Mouse (Mus musculus) stomach, postnatal 0 days (tissue): ENCODE measurements at regions not wholly inside any gene's neighbourhood (a gene's known extent, or its start where the extent isn't known, plus 50 kb on each side); places are given as distances from the start of the nearest gene placed in this dataset.

Experiments
- ATAC-seq: fragments of 200-750 bp; cut with Nextera tagmentation; 2 replicates; pipeline ENCODE4 v1.8.0; 2017; ENCODE audit not compliant: low FRiP score, low TSS enrichment
- DNase-seq: peaks from one replicate; pipeline ENCODE4 v3.0.0-alpha.2; 2016; ENCODE audit warnings: low spot score
- H3K27ac ChIP-seq: fragments of 300-500 bp; sonication (generic); replicated peaks from 2 replicates; pipeline ENCODE4 v1.5.1; 2014; ENCODE audit warnings: mild to moderate bottlenecking, control low read depth
- H3K27me3 ChIP-seq: fragments of 300-500 bp; sonication (generic); 2 replicates; pipeline ENCODE4 v1.6.1; 2014; ENCODE audit warnings: low read length; ENCODE audit not compliant: control insufficient read depth, insufficient read depth
- H3K36me3 ChIP-seq: fragments of 300-500 bp; sonication (generic); 2 replicates; pipeline ENCODE4 v1.6.1; 2014; ENCODE audit warnings: low read length, mixed read lengths; ENCODE audit not compliant: control insufficient read depth, insufficient read depth
- H3K4me1 ChIP-seq: fragments of 300-500 bp; sonication (generic); replicated peaks from 2 replicates; pipeline ENCODE4 v1.6.1; 2014; ENCODE audit warnings: antibody characterized with exemption; ENCODE audit not compliant: control insufficient read depth, insufficient read depth
- H3K4me2 ChIP-seq: fragments of 300-500 bp; sonication (generic); replicated peaks from 2 replicates; pipeline ENCODE4 v1.6.1; 2014; ENCODE audit warnings: low read depth, mild to moderate bottlenecking, control low read depth, moderate library complexity
- H3K4me3 ChIP-seq: fragments of 300-500 bp; sonication (generic); 2 replicates; pipeline ENCODE4 v1.5.1; 2014; ENCODE audit warnings: low read depth, low read length, control low read depth
- H3K9ac ChIP-seq: fragments of 300-500 bp; sonication (generic); 2 replicates; pipeline ENCODE4 v1.6.1; 2014; ENCODE audit warnings: mild to moderate bottlenecking, low read length, control low read depth, mixed read lengths
- H3K9me3 ChIP-seq: fragments of 300-500 bp; sonication (generic); 2 replicates; pipeline ENCODE4 v1.6.1; 2016; ENCODE audit warnings: low read length; ENCODE audit not compliant: control insufficient read depth
- CTCF ChIP-seq: IDR thresholded peaks from 2 replicates; pipeline ENCODE4 v1.5.1; 2016; ENCODE audit warnings: antibody characterized with exemption, low read depth, mild to moderate bottlenecking, moderate library complexity
- EP300 ChIP-seq: optimal IDR thresholded peaks from 2 replicates; pipeline ENCODE3; 2016; ENCODE audit warnings: antibody characterized with exemption
- WGBS: fragments of 180-500 bp; shearing (Covaris S2); extraction: QIAGEN DNeasy Blood & Tissue Kit; methylation state at CpG from one replicate; pipeline ENCODE4 v1.1.7; 2014; 5-methylcytosine and 5-hydroxymethylcytosine counted together

- H3K9ac ChIP-seq, result no peak overlapping the region
- no peak overlapping the region for H3K4me2 ChIP-seq
- no peak for ATAC-seq
- no peak overlapping the region for H3K4me3 ChIP-seq
- no peaks in the 10 kb centered on the region for H3K36me3 ChIP-seq
- WGBS, result 72% methylated on average over 2 of the region's 2 CpGs
- H3K4me1 ChIP-seq, result no peaks in the 10 kb centered on the region
- no peaks in the 10 kb centered on the region for H3K9me3 ChIP-seq
- no peak overlapping the region for H3K27ac ChIP-seq
- TF ChIP-seq CTCF, result no peak
- no peaks in the 10 kb centered on the region for H3K27me3 ChIP-seq
- DNase-seq, result no peak
These were observed 753.9 kb upstream of the Lrrc4c start for GRCm38 (mm10) chr2:95564089-95564488.

DNA sequence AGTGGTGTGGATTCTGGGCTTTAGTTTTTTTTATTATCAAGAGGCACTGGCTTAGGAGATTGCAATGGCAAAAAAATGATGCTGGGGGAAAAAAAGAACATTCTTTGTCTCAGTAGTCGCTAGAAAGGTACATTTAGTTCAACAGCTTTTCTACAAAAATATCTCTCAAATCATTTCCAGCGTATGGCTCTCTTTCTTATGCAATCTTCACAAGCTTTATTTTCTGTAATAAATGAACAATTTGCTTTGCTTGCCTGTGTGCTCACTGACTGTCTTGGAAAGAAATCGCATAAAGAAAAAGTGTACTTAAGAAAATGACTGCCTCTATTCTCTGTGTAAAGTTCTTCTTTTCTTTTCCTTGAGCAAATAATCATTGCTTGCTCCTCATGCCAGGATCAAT, 742.1 kb upstream of the Lrrc4c start:
- no peak for DNase-seq
- 63% methylated on average over 3 of the region's 3 CpGs for WGBS
- no peak overlapping the region for H3K4me3 ChIP-seq

DNA sequence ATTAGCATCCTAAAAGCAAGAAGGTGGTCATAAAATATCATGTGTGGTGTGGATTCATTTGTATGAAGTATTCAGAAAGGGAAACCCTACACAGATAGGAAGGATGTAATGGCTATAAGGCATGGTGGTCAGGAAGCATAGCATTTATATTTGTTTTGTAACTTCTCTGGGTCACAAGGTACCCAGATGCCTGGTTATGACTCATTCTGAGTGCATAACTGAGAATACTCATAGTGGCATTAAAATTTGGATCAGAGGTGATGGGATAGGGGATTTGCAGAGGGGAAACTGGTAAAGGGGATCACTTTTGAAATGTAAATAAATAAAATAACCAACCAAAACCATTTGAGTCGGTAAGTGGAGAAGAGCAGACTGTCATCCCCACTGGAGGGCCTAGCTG, 738.8 kb upstream of the Lrrc4c start:
- no peaks in the 10 kb centered on the region for H3K27me3 ChIP-seq
- H3K9me3 ChIP-seq, result no peaks in the 10 kb centered on the region
- WGBS, result 83% methylated on average over 1 of the region's 1 CpGs
- H3K4me3 ChIP-seq, result no peak overlapping the region
- no peak overlapping the region for H3K27ac ChIP-seq
- H3K4me1 ChIP-seq, result no peaks in the 10 kb centered on the region
- no peak overlapping the region for H3K9ac ChIP-seq
- TF ChIP-seq CTCF (no peak), EP300 (no peak)
- no peak for ATAC-seq
- H3K4me2 ChIP-seq, result no peak overlapping the region
- no peak for DNase-seq
- no peaks in the 10 kb centered on the region for H3K36me3 ChIP-seq

More for the DNA sequence above, 742.1 kb upstream of the Lrrc4c start:
- H3K27me3 ChIP-seq, result no peaks in the 10 kb centered on the region
- H3K9me3 ChIP-seq, result no peaks in the 10 kb centered on the region
- H3K27ac ChIP-seq, result no peak overlapping the region
- H3K4me2 ChIP-seq, result no peak overlapping the region
- no peak for ATAC-seq
- no peak overlapping the region for H3K9ac ChIP-seq
- H3K36me3 ChIP-seq, result no peaks in the 10 kb centered on the region
- H3K4me1 ChIP-seq, result no peaks in the 10 kb centered on the region
- TF ChIP-seq CTCF (no peak), EP300 (no peak)

DNA sequence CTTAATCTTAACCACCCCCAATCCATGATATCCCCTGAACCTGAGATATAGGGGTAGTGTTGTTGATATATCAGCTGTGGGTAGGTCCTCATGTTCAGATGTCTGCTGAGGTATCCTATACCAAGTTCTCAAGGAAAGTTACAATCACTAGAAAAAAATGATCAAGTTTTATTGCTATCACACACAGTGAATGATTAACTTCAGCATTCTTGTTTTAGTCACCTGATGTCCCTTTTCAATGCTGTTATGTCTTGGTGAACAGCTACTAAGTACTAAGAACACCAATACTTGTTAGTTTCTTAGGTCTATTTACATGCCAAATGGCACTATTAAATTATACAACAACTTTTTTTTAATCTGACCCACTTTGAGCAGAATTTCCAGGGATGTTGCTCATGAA, 732.0 kb upstream of the Lrrc4c start:
- no peak for DNase-seq
- Histone ChIP-seq H3K9me3 (no peaks in the 10 kb centered on the region), H3K4me2 (no peak overlapping the region), H3K27me3 (no peaks in the 10 kb centered on the region), H3K9ac (no peak overlapping the region), H3K36me3 (no peaks in the 10 kb centered on the region), H3K27ac (no peak overlapping the region), H3K4me3 (no peak overlapping the region), H3K4me1 (no peaks in the 10 kb centered on the region)
- ATAC-seq, result no peak
- TF ChIP-seq EP300 (no peak), CTCF (no peak)

GRCm38 (mm10) chr2:95587044-95587443, 730.9 kb upstream of the Lrrc4c start:
- TF ChIP-seq EP300, result no peak
- TF ChIP-seq CTCF, result no peak
- no peak for ATAC-seq

DNA sequence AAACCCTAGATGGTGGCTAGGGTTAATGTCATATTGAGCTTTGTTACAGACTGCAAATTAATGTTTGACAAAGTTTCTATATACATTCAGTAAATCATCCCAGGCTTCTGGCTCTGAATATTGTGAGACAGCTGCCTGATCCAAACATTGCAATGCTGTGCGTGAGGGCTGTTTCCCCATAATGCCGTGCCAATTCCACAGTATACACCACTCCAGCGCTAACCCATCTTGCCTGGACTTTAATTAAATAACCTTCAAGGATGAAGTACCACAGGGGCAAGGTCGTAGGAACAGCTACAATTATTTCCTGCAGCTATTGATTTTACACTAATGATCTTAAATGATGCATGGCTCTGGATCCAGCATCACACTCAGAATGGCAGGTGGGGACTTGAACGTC, 704.6 kb upstream of the Lrrc4c start:
- no peaks in the 10 kb centered on the region for H3K36me3 ChIP-seq
- H3K27me3 ChIP-seq, result no peaks in the 10 kb centered on the region
- ATAC-seq (no peak), DNase-seq (no peak)
- no peak overlapping the region for H3K9ac ChIP-seq
- 47% methylated on average over 5 of the region's 5 CpGs for WGBS
- no peak overlapping the region for H3K4me2 ChIP-seq
- H3K27ac ChIP-seq, result no peak overlapping the region
- H3K4me3 ChIP-seq, result no peak overlapping the region
- H3K4me1 ChIP-seq, result no peaks in the 10 kb centered on the region
- no peak for TF ChIP-seq EP300
- TF ChIP-seq CTCF, result no peak
- H3K9me3 ChIP-seq, result no peaks in the 10 kb centered on the region

More at GRCm38 (mm10) chr2:95587044-95587443, 730.9 kb upstream of the Lrrc4c start:
- Histone ChIP-seq H3K36me3 (no peaks in the 10 kb centered on the region), H3K4me1 (no peaks in the 10 kb centered on the region), H3K9me3 (no peaks in the 10 kb centered on the region), H3K27ac (no peak overlapping the region), H3K4me3 (no peak overlapping the region), H3K4me2 (no peak overlapping the region), H3K27me3 (no peaks in the 10 kb centered on the region), H3K9ac (no peak overlapping the region)
- 42% methylated on average over 4 of the region's 4 CpGs for WGBS
- no peak for DNase-seq
